Mouse (Mus musculus) G1E (cell line): ENCODE measurements around the gene Gdpd3. TPM values are rescaled to one million over a fixed set of nuclear protein-coding genes. Genes with fewer than 3 reads are reported as not detected.

ENCODE experiments used
- ATAC-seq: 2 replicates; pipeline ENCODE4 v1.8.0; 2016; ENCODE audit warnings: mild to moderate bottlenecking; ENCODE audit not compliant: insufficient number of reproducible peaks, poor library complexity, low FRiP score, severe bottlenecking; ENCODE audit errors: extremely low read depth
- DNase-seq: peaks from one replicate; pipeline ENCODE4 v3.0.0; 2012; ENCODE audit warnings: low spot score
- H3K27me3 ChIP-seq: 2 replicates; pipeline ENCODE4 v1.6.1; 2012; ENCODE audit warnings: mild to moderate bottlenecking, low read length, inconsistent platforms; ENCODE audit not compliant: insufficient read depth
- H3K36me3 ChIP-seq: replicated peaks from 2 replicates; pipeline ENCODE3; 2012; ENCODE audit warnings: mild to moderate bottlenecking, inconsistent platforms
- H3K4me1 ChIP-seq: 2 replicates; pipeline ENCODE4 v1.6.1; 2012; ENCODE audit warnings: low read depth, low read length, inconsistent platforms, mixed read lengths; ENCODE audit not compliant: insufficient read depth
- H3K4me3 ChIP-seq: 2 replicates; pipeline ENCODE4 v1.5.1; 2012; ENCODE audit warnings: low read depth, mild to moderate bottlenecking, inconsistent platforms, low read length, moderate library complexity, mixed read lengths
- H3K9me3 ChIP-seq: replicated peaks from 2 replicates; pipeline ENCODE4 v1.6.1; 2012; ENCODE audit warnings: inconsistent platforms
- CTCF ChIP-seq: IDR thresholded peaks from 2 replicates; pipeline ENCODE4 v1.5.1; 2012; ENCODE audit warnings: low read depth, low read length, inconsistent platforms, mixed read lengths
- GATA1 ChIP-seq: IDR thresholded peaks from 2 replicates; pipeline ENCODE4 v1.6.1; 2012; ENCODE audit warnings: borderline replicate concordance, low read length, inconsistent platforms, mixed read lengths
- GATA2 ChIP-seq: IDR thresholded peaks from 2 replicates; pipeline ENCODE4 v1.6.1; 2012; ENCODE audit warnings: low read depth, low read length, inconsistent platforms, borderline replicate concordance
- POLR2AphosphoS5 ChIP-seq: IDR thresholded peaks from 2 replicates; pipeline ENCODE4 v1.6.1; 2012; ENCODE audit warnings: low read depth, low read length, inconsistent platforms; ENCODE audit not compliant: insufficient replicate concordance
- TAL1 ChIP-seq: conservative IDR thresholded peaks from 2 replicates; pipeline ENCODE4 v1.6.1; 2012; ENCODE audit warnings: low read depth, low read length, inconsistent platforms, mixed read lengths
- polyA plus RNA-seq: library from polyadenylated mRNA; stranded (reverse); fragments of >175 nt; gene quantifications from 2 replicates; pipeline ENCODE4 v1.2.3, GENCODE M21; 2012
- total RNA-seq, 2 experiments: library from RNA; stranded (forward) in 1 of 2; stranded (reverse) in 1 of 2; fragments of 200-1000 nt in 1 of 2; fragments of >200 nt in 1 of 2; fragmentation: Nextera tagmentation in 1 of 2; gene quantifications; 2 replicates each; pipeline ENCODE4 v1.2.3; 2014 to 2017

The Gdpd3 gene
- total and polyA plus RNA-seq, 3 experiments = 6.1 to 29.9 (median 15.4) TPM

DNA sequence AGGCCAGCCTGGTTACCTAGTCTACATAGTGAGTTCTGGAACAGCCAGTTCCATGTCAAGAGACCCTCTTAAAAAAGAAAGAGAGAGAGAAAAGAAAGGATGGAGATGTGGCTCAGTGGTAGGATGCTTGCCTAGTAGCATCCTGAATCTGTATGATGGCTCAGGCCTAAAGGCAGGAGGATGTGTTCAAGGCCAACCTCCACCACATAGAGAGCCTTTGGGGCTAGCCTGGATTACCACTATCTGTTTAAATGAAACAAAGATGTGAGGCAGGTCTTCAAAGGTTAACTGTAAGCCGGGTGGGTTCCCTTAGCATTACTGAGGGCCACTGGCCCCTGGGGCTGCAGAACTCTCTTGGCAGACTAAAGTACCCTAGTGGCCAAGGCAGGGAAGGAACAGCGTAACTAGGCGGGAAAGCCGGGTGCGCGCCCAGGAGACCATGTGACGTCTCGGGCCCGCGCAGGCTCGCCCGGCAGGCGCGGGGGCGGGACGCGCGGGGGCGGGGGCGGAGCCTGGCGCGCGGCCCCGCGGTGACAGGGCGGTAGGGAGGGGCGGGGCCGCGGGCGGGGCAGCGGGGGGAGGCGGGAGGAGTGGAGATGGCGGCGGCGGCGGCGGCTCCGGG lies 7.0 kb upstream of the Gdpd3 start, which contains the start of gene Mapk3:
TSS of gene Mapk3 (plus strand) at position 552 of the 622 bp plus-strand sequence.
- Histone ChIP-seq H3K9me3 (no peaks in the 10 kb centered on the region), H3K36me3 (peaks cover 34% of the 10 kb centered on the region), H3K4me1 (peaks cover 50% of the 10 kb centered on the region), H3K27me3 (0 out of 2 replicates have a peak, but pooled peaks cover 2% of the 10 kb centered on the region), H3K4me3 (peak within 1 kb of the TSS; percentile 97)
- TF ChIP-seq TAL1 = no peak
- no peak for TF ChIP-seq POLR2AphosphoS5
- TF ChIP-seq CTCF = peak; percentile 41; the same call in 1 of the 2 replicates
- peak; percentile 89 for DNase-seq
- peak; percentile 74; the same call in 1 of the 2 replicates for ATAC-seq

- ATAC-seq (no peak), DNase-seq (no peak)
- Histone ChIP-seq H3K4me3 (peak overlapping the region; percentile 97), H3K36me3 (peaks cover 41% of the 10 kb centered on the region), H3K4me1 (peaks cover 45% of the 10 kb centered on the region), H3K9me3 (no peaks in the 10 kb centered on the region), H3K27me3 (0 out of 2 replicates have a peak, but pooled peaks cover 2% of the 10 kb centered on the region)
- TF ChIP-seq POLR2AphosphoS5 = no peak
- TF ChIP-seq GATA1 = no peak
- no peak for TF ChIP-seq TAL1
- TF ChIP-seq CTCF = no peak
Observed at GRCm38 (mm10) chr7:126759672-126760390, 6.3 kb upstream of the Gdpd3 start.

GRCm38 (mm10) chr7:126760391-126760802 lies 5.7 kb upstream of the Gdpd3 start:
- H3K9me3 ChIP-seq = no peaks in the 10 kb centered on the region
- ATAC-seq (no peak), DNase-seq (no peak)
- peaks cover 46% of the 10 kb centered on the region for H3K36me3 ChIP-seq
- peak overlapping the region; percentile 97; the same call in 1 of the 2 replicates for H3K4me3 ChIP-seq
- 0 out of 2 replicates have a peak, but pooled peaks cover 2% of the 10 kb centered on the region for H3K27me3 ChIP-seq
- H3K4me1 ChIP-seq = peaks cover 40% of the 10 kb centered on the region
- no peak for TF ChIP-seq POLR2AphosphoS5
- TF ChIP-seq TAL1 = no peak
- no peak for TF ChIP-seq GATA2
- TF ChIP-seq CTCF = no peak
- TF ChIP-seq GATA1 = no peak

GRCm38 (mm10) chr7:126760956-126761355 lies 5.2 kb upstream of the Gdpd3 start:
- no peak overlapping the region for H3K4me3 ChIP-seq
- H3K27me3 ChIP-seq = 0 out of 2 replicates have a peak, but pooled peaks cover 2% of the 10 kb centered on the region
- no peak for ATAC-seq
- H3K36me3 ChIP-seq = peaks cover 51% of the 10 kb centered on the region
- no peaks in the 10 kb centered on the region for H3K9me3 ChIP-seq
- DNase-seq = no peak
- peaks cover 43% of the 10 kb centered on the region for H3K4me1 ChIP-seq
- no peak for TF ChIP-seq GATA2
- TF ChIP-seq GATA1 = no peak
- no peak for TF ChIP-seq TAL1
- TF ChIP-seq POLR2AphosphoS5 = no peak
- no peak for TF ChIP-seq CTCF

DNA sequence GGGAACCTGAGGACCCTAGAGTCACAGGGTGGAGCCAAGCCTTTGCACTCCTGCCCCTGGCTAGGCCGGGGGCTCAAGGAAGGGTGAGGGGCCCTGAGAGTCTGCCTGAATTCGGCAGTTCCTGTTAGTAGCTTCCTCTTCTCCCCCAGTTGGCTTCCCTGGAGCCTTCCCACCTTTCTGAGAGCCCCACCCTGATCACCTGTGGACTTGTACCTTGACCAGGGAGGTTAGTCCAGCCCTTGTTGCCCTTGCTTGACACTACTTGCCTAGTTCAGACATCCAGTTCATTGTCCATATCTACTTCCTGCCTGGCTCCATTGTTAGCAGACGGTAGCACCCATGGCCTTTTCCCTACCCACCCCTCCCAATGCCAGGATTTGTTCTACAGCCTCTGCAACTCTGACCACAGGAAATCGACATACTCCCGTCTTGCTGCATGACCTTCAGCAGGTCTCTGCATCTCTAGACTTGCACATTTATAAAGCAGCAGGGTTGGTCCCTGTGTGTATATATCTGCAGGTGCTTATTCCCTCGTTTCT lies 4.5 kb upstream of the Gdpd3 start:
- no peak for ATAC-seq
- Histone ChIP-seq H3K4me3 (no peak overlapping the region), H3K4me1 (peaks cover 49% of the 10 kb centered on the region), H3K36me3 (peaks cover 57% of the 10 kb centered on the region), H3K27me3 (0 out of 2 replicates have a peak, but pooled peaks cover 1% of the 10 kb centered on the region), H3K9me3 (no peaks in the 10 kb centered on the region; the same call in 1 of the 2 replicates)
- TF ChIP-seq GATA2 = no peak
- no peak for TF ChIP-seq CTCF
- TF ChIP-seq TAL1 = no peak
- TF ChIP-seq GATA1 = no peak
- TF ChIP-seq POLR2AphosphoS5 = no peak
- DNase-seq = no peak

- H3K36me3 ChIP-seq = peaks cover 58% of the 10 kb centered on the region
Observed at GRCm38 (mm10) chr7:126762471-126763008, 3.6 kb upstream of the Gdpd3 start.

More at GRCm38 (mm10) chr7:126762471-126763008, 3.6 kb upstream of the Gdpd3 start:
- DNase-seq = no peak
- no peak for ATAC-seq
- H3K4me1 ChIP-seq = peaks cover 51% of the 10 kb centered on the region
- H3K9me3 ChIP-seq = no peaks in the 10 kb centered on the region; the same call in 1 of the 2 replicates
- H3K4me3 ChIP-seq = no peak overlapping the region
- no peak for TF ChIP-seq GATA2
- no peak for TF ChIP-seq CTCF
- no peak for TF ChIP-seq TAL1
- no peak for TF ChIP-seq POLR2AphosphoS5
- no peak for TF ChIP-seq GATA1
- no peaks in the 10 kb centered on the region for H3K27me3 ChIP-seq
